Mouse (Mus musculus): ENCODE results near the gene Gm6309.
A peak's percentile ranks its signal among the peaks of the same experiment; 100 is the strongest.
"Not testable (repeated sequence)": the region's sequence is repeated elsewhere in the genome, so short reads cannot be mapped to it uniquely, and the experiment has no call there.

Gene Gm6309

GRCm38 (mm10) chr5:146170621-146171020 is at the start of gene Gm6309:
Gm6309 (minus strand) TSS chr5:146170721.
- DNase-seq (ENCODE audit: low read depth) = not testable (repeated sequence)

GRCm38 (mm10) chr5:146205537-146205936 is 35.0 kb upstream of the Gm6309 start:
- no peak for DNase-seq (ENCODE audit: low read depth)

- DNase-seq (ENCODE audit: low read depth) = peak; percentile 8
Observed at GRCm38 (mm10) chr5:146203921-146204320, 33.4 kb upstream of the Gm6309 start.

DNA sequence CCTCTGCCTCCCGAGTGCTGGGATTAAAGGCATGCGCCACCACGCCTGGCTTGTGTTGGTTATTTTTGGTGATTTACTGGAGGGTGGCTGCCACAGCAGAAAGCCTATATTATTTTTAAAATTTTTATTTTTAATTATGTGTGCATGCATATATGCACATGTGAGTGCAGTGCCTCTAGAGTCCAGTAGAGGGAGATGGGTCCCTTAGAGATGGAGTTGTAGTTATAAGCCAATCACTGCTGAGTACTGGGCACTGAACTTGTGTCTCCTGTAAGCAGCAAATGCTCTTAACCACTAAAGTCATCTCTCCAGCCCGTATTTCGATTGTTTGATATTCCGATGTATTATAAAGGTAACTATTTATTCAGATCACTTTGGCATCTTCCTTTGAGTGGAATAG is 30.1 kb upstream of the Gm6309 start:
- no peak for DNase-seq (ENCODE audit: low read depth)

- no peak for DNase-seq (ENCODE audit: low read depth)
Observed at GRCm38 (mm10) chr5:146199540-146199939, 29.0 kb upstream of the Gm6309 start.

- DNase-seq (ENCODE audit: low read depth) = no peak
Observed at GRCm38 (mm10) chr5:146199073-146199472, 28.6 kb upstream of the Gm6309 start.

GRCm38 (mm10) chr5:146193360-146193759 is 22.8 kb upstream of the Gm6309 start:
- no peak for DNase-seq (ENCODE audit: low read depth)

DNA sequence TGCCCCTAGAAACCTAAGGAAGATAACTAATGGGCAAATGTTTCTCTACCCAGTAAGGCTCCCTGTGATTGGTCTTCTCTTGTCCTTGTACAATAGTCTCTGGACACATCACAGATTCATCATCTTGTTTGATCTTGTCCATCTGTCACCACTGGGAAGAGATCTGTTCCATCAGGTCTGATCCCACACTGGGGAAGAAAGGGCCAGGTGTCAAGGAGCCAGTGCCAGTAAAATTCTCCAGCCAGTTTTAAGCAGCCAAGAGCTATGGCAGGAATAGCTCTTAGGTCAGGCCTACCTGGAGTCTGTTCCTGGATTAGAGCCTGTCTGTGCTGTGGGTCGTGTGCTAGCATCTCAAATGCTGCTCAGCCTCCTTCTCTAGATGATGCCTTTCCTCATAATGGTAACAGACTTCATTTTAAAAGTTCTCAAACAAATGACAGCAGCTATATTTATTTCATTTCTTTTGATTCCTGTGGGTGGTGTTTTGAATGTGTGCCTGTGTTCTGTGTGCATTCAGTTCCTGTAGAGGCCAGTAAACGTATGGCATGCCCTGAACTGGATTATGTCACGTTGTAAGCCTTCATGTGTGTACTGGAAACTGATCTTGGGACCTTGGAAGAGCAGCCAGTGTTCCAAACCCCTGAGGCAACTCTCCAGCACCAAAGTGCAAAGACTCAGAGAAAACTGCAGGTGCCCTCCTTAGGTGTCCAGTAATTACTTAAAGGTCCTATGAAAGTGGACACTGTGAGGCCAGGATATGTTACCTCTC is 20.2 kb upstream of the Gm6309 start:
- DNase-seq (ENCODE audit: low read depth) = no peak

DNA sequence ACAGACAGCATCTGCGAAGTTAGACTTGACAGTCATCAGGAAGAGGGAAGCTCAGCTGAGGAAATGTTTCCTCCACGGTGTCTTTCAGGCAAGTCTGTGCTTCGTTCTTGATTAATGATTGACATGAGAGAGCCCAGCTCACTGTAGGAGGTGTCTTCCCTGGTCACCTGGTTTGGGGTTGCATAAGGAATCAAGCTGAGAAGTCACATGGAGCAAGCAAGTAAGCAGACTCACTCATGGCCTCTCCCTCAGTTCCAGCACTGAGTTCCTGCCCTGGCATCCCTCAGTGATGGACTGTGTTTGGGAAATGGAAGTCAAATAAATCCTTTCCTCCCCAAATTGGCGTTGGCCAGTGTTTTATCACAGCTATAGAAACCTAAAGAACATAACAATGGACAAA is 19.6 kb upstream of the Gm6309 start:
- no peak for DNase-seq (ENCODE audit: low read depth)

GRCm38 (mm10) chr5:146188712-146189111 is 18.2 kb upstream of the Gm6309 start:
- no peak for DNase-seq (ENCODE audit: low read depth)

DNA sequence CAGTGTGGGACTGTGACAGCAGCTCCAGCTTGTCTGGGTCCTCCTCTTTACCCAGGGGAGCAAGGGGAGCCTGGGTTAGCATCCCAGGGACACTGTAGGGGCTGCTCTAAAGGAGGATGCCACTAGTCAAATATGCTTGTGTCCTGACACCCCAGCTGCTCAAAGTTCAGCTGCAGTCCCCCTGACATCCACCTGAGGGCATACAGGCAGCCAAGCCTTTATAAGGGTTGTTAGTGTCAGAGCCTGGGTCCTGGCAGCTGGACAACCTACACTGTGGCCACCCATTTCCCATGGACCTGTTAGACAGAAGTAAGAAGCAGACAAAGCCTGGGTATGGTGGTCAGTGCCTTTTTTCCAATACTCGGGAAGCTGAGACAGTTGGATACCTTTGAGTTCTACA is 17.6 kb upstream of the Gm6309 start:
- no peak for DNase-seq (ENCODE audit: low read depth)

DNA sequence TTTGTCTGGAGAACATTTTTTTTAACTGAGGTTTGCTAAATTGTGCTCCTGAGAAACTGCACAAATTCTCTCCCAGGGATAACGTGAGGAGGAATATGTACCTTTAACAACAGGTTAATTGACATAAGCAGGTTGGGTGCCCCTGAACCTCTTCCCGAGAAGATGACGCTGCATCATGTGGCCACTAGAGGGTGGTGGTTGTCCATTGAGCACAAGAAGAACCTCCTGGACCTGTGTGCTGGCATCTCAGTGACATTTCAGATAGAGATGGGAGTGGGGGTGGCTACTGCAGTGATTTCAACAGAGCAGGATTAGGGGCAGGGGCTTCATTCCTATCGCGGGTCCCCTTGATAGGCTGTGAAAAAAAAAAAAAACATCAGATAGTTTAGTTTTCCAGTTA is 16.9 kb upstream of the Gm6309 start:
- peak; percentile 15 for DNase-seq (ENCODE audit: low read depth)

DNA sequence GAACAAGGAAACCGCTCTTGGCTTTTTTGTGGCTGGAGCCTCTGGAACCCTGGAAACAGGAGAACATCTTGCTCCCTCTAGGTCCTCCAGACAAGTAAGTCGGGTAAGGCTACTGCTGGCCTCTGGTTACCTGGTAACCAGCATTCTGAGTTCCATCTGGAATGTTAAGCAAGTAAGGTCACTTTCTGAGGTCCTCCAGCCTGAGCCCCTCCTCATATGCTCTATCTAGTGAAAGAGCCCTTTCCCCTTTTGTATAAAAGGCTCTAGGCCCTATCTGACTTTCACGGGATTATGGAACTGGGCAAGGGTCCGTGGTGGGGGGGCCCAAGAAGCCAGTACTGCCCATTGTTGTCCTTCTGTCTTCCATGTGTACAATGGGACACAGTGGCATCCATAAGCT is 14.7 kb upstream of the Gm6309 start, which contains the start of gene 1700001J03Rik:
TSS of gene 1700001J03Rik (minus strand) at position 101 of the 400 bp plus-strand sequence.
- DNase-seq (ENCODE audit: low read depth) = not testable (repeated sequence)

DNA sequence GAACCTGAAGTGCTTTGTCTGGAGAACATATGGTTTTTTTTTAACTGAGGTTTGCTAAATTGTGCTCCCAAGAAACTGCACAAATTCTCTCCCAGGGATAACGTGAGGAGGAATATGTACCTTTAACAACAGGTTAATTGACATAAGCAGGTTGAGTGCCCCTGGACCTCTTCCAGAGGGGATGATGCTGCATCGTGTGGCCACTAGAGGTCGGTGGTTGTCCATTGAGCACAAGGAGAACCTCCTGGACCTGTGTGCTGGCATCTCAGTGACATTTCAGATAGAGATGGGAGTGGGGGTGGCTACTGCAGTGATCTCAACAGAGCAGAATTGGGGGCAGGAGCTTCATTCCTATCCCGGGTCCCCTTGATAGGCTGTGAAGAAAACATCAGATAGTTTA is 2.2 kb upstream of the Gm6309 start:
- DNase-seq (ENCODE audit: low read depth) = not testable (repeated sequence)

DNA sequence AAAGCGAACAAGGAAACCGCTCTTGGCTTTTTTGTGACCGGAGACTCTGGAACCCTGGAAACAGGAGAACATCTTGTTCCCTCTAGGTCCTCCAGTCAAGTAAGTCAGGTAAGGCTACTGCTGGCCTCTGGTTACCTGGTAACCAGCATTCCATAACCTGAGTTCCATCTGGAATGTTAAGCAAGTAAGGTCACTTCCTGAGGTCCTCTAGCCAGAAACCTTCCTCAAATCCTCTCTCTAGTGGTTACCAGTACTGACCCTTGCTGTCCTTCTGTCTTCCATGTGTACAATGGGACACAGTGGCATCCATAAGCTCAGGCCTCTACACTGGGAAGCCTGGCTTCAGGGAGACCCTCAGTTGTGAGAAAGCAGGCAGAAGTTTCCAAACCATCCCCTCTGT is 10.1 kb downstream of the Gm6309 start, which contains the start of gene Gm5565:
TSS of gene Gm5565 (minus strand) at position 101 of the 400 bp plus-strand sequence.
- not testable (repeated sequence) for DNase-seq (ENCODE audit: low read depth)

DNA sequence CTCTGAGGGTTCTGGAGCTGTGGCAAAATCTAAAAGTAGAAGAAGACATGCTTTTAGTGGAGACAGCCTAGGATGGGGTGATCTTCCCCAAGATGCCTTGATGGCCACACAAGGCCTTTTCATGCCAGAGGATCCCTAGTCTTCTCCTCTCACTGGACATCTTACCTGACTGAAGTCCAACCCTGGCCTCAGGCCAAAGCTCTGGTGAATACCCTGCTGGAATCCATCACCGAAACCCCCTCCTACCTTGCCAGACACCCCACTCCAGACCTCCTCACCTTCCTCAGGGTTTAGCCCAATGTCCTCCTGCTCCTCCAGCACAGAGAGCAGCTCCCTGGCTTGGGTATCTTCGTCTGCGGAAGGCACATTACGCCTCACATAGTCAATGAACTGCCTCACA is 12.2 kb downstream of the Gm6309 start:
- not testable (repeated sequence) for DNase-seq (ENCODE audit: low read depth)

- DNase-seq (ENCODE audit: low read depth) = no peak
Observed at GRCm38 (mm10) chr5:146150454-146150853, 20.1 kb downstream of the Gm6309 start.

- no peak for DNase-seq (ENCODE audit: low read depth)
Observed at GRCm38 (mm10) chr5:146147903-146148302, 22.6 kb downstream of the Gm6309 start.
